Mouse (Mus musculus): ENCODE data around the gene Cxcr4.
A peak's percentile ranks its signal among the peaks of the same experiment; 100 is the strongest.

The Cxcr4 gene

DNA sequence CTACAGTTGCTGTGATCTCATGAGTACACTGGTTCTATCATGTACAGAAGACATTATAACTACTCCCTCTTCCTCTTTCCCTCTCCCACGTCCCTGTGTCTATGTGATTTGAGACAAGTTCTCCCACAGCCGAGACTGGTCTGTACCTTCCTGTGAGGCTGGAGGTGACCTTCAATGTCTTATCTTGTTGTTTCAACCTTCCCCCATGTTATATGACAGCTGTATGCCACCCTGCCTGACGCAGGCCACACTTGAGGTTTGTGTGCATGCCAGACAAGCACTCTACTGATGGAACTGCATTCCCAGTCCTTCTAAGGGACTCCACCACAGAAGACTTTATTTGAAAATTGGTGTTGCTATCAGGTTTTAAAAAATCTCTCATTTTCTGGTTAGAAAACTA lies 21.1 kb downstream of the Cxcr4 start:
- no peak for DNase-seq (ENCODE audit: low read depth, low spot score)

DNA sequence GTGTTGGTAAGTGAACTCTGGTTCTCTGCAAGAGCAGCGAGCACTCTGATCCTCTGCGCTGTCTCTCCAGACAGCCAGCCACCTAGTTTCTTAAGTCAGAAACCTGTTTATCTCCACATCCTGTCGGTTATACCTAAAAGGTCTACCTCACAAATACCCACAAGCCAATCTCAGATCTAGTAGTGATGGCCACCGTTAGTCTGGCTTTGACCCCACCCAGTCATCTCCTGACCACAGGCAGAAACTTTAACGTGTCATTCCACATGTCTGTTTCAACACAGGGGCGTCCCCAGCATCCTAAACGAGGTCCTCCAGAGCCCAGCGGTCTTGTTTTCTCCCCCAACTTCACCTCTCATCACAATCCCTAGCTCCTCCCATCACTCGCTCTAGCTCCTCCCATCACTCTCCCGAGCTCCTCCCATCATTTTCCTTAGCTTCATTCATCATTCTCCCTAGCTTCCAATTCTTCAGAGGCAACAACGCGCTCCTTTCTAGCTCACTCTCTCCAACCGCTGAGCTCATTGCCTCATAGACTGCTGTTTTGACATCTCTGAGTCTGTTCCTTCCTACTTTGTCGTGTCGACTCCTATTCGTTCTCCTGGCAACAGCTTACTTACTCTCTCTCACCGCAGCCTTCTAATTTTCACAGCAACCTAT lies 22.0 kb downstream of the Cxcr4 start:
- peak; percentile 62 for DNase-seq (ENCODE audit: low read depth, low spot score)

DNA sequence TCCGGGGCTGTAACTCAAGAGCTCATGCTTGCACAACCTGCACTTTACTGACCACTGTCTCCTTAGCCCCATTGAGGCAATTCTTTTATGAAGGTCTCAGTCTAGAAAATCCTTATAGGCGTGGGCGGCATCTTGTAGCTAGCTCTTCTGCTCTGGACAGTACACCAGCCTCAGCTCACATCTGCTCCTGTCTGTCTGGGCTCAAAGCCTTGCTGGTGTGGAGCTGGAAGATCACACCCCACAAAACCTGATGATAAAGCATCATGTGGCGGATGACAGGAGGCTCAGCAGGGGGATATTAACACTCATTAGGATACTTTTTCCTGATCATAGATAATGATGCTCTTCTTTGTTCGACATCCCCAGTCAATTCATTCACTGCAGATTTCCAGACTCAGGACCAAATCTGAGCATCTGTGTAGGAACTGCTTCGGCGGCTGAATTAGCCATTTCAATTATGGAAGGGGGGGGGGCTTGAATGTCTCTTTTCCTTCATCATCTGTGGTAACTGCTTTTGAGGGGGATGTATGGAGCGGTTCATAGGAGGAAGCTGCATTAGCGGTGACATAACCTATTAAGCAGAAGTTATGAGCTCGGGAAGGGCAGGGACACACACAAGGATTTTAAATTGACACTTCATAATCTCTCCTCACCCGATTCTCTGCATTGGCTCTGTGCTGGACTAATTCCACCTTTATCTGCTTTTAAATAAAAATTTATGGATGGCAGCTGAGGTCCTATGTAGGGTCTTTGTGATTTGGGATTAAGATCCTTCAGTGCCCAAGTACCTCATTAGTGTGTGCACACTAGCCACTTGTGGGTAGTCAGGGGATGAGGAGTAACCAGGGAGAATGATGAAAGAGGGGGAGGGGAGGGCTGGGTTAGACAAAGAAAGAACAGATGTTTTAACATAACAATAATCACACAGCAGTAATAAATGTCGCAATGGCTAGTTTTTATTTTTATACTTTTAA lies 24.6 kb downstream of the Cxcr4 start:
- DNase-seq (ENCODE audit: low read depth, low spot score): no peak

DNA sequence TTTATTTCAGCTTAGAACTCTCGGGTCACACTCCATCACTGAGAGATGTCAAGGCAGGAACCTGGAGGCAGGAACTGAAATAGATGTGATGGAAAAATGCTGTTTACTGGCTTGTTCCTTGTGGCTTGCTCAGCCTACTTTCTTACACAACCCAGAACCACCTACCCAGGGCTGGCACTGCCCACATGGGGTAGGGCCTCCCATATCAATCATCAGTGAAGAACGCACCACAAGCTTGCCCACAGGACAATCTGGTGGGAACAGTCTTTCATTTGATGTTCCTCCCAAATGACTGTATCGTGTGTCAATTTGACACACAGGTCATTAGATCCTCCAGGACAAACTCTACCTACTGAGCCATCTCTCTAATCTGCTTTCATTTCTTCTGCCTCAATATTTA lies 28.2 kb downstream of the Cxcr4 start:
- DNase-seq (ENCODE audit: low read depth, low spot score): no peak

DNA sequence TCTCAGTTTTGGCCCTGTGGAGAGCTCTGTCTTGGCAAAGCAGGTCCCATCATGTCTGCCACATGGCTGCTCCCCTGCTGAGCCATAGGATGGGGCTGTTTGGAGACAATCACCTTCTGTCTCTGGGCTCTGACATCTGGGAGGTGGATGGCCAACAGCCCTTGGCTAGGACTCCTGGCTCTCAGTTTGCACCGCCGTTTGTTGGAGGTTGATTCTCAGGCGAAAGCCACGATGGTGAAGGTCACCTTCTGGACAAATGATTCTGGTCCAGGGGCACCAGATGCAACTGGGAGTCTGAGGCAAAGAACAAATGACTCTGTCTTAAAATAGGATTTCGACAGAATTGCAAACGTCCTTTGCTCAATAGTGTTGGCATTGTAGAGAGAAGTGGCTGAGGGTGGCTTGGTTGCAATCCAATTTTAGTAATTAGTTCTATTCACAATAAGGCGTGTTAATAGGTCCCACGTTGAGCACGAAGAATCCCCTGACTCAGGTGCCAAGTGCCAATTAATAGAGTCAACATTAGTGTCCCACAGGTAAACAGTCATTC lies 30.7 kb downstream of the Cxcr4 start:
- DNase-seq (ENCODE audit: low read depth, low spot score): no peak

DNA sequence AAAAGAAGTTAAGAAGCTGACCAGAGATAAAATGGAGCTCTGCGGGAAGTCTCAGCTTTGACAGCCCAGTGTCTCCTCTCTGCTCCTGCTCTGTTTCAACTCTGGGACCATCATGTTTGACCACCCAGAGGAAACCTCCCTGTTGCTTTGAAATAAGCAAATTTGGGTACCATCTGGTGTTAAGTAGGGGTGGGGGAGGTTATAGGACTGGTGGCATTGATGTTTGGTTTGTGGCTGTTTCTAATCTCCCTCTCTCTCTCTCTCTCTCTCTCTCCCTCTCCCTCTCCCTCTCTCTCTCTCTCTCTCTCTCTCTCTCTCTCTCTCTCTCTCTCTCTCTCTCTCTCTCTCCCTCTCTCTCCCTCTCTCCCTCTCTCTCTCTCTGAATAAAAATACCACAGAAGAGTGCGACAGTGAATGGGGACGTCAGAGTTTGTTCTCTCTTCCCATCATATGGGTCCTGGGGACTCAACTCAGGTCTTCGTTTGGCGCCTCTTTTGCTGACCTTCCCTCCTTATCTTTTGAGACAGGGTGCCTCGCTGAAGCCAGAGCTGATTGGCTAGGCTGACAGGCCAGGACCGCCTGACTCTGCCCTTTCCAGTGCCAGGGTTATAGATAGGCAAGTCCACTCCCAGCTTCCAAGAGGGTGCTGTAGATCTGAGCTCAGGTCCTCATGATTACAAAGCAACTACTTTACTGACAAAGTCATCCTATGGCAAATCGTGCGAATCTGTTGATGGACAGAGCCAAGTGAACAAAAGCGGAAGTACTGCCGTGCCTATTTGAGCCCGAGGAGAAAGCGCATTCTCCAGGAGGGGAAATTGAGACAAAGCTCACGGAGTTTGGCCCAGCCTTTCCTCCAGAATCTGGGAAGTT lies 31.4 kb downstream of the Cxcr4 start:
- DNase-seq (ENCODE audit: low read depth, low spot score): no peak

DNA sequence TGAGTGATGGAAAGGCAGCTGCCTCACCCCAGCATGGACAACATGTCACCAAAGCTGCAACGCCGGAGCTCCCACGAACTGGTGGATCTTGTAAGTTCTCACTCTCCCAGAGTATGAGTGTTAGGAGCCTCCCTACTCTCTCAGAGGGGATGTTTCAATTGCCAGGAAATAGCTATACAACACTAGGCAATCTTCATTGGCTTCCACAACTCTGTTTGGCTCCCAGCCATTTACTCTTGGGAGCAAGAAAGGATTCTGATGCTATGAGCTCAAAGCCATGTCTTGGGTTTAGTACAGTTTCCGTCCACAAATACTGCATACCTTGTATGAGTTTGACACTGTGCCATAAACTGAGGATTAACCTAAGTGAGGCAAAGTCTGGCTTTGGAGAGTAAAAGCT lies 34.1 kb downstream of the Cxcr4 start:
- no peak for DNase-seq (ENCODE audit: low read depth, low spot score)

DNA sequence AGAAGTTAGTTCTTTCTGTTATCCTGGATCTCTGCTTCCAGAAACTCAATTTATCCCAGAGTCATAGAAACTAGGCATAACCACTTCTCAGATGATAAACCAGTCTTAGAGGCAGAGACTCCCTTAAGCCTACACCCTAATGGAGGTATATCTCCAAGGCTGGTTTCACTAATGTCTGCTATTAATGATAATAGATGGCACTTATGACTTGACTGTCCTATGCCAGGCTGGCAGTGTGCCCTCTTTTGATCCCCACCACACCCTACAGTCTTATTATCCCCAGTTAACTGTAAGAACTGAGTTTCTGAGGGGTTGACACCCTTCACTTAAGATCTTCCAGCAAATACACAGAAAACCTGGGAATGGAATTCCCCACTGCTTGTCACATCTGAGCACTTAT lies 39.5 kb downstream of the Cxcr4 start:
- DNase-seq (ENCODE audit: low read depth, low spot score): no peak

DNA sequence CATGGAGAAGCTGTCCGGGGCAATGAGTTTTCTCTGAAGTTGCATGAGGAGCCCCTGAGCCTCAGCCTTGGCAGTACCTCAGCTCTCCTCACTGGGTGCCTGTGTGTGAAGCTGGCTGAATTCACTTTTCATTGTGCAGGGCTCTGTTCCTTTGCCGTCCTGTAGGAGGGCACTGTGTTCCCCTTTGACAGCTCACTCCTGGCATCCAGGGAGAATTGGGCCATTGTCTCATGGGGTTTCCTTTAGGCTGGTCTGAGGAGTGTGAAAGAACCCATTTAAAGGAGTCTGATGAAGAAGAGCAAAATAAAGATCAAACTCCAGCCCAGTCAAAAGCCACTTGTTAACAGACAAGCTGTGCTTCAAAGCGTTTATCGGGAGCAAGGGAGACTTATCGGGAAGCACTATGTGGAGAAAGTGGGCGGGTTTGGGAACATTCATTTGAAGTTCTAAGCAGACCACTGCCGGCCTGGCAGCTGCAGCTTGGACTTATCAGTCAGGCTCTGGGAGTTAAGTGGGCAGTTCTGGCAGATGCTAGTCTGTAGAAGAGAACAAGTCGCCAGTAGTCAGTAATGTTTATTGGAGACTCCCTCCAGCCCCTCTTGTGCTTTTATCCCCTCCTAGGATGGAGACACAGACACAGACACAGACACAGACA lies 40.2 kb downstream of the Cxcr4 start:
- no peak for DNase-seq (ENCODE audit: low read depth, low spot score)

DNA sequence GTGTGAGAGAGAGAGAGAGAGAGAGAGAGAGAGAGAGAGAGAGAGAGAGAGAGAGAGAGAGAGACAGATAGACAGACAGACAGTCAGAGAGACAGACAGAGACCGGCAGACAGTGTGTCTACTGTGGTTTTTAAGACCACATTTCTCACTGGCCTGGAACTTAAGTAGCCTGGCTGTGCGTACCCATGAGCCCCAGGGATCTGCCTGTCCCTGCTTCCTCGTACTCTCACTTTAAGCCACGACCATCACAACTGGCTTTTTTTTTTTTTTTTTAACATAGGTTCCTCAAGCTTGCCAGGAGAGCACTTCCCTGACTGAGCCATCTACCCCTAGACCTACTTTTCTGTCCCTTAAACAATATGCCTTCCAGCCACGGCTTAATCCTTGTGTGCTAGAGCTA lies 42.7 kb downstream of the Cxcr4 start:
- DNase-seq (ENCODE audit: low read depth, low spot score): peak; percentile 51

DNA sequence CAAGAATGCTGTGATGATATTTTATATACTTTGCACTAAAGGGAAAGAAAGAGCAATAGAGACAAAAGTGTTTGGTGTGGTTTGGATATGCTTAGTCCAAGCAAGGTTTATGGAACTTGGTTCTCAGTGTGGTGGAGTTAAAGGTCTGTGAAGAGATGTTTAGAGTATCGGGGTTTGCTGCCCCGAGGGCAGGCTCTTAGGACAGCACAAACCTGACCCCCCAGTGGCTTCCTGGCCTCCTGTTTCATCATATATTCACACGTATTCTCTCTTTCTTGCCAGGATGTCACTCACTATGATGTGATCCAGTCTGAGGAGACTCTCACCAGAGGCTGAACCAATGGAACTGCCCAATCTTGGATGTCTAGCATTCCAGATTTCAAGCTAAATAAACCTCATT lies 43.1 kb downstream of the Cxcr4 start:
- DNase-seq (ENCODE audit: low read depth, low spot score): peak; percentile 45

DNA sequence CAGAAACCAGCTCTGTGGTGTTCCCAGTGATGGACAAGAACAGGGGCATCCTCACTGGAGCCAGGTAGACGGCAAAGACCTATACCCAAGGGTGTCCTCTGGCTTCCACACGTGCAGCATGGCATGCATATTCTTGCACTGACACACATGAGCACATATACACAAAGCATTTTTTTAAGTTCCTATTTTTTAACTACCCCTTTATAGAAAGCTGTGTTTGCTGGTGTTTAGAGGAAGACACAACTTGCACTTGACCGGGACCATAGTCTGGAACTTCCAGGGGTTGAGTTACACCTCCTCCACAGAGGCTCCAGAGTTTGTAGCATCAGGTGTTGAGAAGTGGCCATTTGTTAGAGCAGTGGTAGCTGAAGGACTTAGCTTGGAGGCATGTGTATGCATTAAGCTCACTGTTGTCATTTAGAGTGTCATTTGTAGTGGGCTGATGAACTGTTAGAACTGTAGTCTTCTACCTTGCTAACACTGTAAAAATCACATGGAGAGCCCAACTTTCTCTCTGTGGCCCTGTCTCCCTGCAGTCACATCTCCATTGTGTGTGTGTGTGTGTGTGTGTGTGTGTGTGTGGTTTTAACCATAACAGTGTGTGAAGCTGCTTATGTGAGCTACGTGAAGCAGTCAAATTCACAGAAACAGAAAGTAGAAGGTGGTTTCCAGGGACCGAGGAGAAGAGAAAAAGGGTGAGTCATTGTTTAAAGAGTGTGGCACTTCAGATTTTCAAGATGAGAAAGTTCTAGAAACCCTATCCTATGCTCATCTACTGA lies 43.7 kb downstream of the Cxcr4 start:
- DNase-seq (ENCODE audit: low read depth, low spot score): peak; percentile 81

DNA sequence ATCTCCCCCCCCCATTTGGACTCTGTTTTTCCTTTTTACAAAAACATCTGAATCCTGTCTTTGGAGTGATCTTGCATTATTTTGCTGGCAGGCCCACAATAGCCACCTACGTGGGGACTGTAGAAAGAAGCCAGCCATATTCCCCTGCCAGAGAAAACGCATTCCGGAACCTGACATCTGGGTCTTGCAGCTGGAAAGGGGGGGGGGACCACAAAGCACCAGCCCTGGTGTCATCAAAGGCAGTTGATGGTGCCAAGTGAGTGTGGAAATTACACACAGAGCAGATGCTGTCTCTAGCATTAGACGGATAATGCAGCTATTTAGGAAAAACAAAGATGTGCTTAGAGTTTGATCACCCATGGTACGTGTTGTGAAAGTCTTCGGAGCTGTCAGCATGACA lies 46.4 kb downstream of the Cxcr4 start:
- no peak for DNase-seq (ENCODE audit: low read depth, low spot score)

DNA sequence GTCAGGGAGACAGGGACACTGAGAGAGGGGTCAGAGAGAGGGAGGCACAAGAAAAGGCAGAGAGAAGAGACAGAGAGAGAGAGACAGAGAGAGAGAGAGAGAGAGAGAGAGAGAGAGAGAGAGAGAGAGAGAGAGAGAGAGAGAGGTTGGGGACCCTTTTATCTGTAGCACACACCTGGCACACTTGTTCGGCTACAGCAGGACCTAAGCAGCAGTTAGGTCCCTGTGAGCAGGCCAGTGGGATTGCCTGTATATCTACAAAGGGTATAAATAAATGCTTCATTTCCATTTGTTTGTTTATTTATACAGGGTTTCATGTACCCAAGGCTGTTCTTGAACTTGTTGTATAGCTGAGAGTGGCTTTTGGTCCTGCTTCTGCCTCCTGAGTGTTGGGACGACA lies 49.0 kb downstream of the Cxcr4 start:
- DNase-seq (ENCODE audit: low read depth, low spot score): no peak

DNA sequence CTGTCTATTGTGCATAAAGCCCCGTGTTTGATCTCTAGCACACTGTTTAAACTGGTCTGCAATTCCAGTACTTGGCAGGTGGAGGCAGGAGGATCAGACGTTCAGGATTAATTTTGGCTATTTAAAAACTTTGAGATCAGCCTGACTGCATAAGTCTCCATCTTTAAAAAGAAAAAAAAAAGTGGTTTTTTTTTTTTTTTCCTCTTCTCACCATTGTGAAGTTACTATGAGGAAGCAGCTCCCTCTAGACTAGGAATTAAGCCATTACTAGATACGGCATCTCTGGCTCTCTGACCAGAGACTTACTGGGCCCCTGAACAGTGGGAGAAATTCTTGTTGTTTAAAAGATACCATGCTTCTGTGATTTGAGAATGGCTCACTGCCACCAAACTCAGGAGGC lies 49.5 kb downstream of the Cxcr4 start:
- no peak for DNase-seq (ENCODE audit: low read depth, low spot score)

DNA sequence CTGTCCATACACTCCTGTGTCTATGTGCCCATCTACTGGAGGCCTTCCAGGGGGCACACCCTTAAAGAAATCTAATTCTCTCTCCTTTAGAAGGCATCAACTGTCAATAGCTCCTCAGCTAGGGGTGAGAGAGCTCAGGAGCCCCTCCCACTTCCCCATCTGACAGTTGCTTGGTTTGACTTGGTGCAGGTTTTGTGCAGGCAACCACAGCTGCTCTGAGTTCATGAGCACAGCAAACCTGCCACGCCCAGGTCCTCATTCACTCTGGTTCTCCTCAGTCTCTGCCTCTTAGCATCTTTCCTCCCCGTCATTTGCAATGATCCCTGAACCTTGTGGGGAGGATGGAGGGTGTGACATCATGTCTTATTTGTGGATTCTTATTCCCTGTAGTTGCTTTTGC lies 51.9 kb downstream of the Cxcr4 start:
- peak; percentile 15 for DNase-seq (ENCODE audit: low read depth, low spot score)

DNA sequence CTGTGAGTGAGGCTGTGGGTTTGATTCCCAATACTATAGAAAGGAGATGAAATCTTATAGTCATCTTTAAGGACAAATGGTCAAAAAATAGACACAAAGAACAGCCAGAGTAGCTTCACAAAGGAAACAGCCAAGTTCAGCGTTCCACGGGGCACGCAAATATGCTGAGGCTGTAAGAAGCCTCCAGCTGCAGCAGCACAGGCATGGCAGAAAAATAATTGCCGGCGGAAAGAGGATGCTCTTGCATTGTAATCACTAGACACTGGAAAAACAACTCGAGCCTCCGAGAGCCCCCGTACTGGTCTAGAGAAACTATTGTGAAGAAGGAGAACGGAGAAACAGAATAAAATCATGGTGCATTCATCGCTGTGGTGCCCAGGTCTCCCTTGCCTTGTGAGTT lies 52.5 kb downstream of the Cxcr4 start:
- no peak for DNase-seq (ENCODE audit: low read depth, low spot score)
